Mouse (Mus musculus) ES-Bruce4 (cell line): ENCODE measurements around the gene Map4.

Experiments used
- CTCF ChIP-seq: IDR thresholded peaks from one replicate; pipeline ENCODE4 v1.8.1; 2011; ENCODE audit warnings: low read depth, low read length
- EP300 ChIP-seq: IDR thresholded peaks from 2 replicates; pipeline ENCODE4 v1.6.1; 2011; ENCODE audit warnings: low read depth, low read length; ENCODE audit not compliant: insufficient read depth
- POLR2A ChIP-seq: IDR thresholded peaks from one replicate; pipeline ENCODE4 v1.8.1; 2011; ENCODE audit warnings: low read length; ENCODE audit not compliant: insufficient read depth

- TF ChIP-seq CTCF, result no peak
- no peak for TF ChIP-seq POLR2A
- TF ChIP-seq EP300, result no peak
These were observed 21.3 kb upstream of the Map4 start for GRCm38 (mm10) chr9:109909926-109910325.
